Mouse (Mus musculus) thymus, postnatal 36 days (tissue): Measurements from ENCODE around the gene Scn2a.
A peak's percentile ranks its signal among the peaks of the same experiment; 100 is the strongest.

Source experiments
- DNase-seq, 2 experiments: peaks; one replicate each; pipeline ENCODE4 v3.0.0; 2022; ENCODE audit warnings: mixed read lengths in 2 of 2

Scn2a gene

GRCm38 (mm10) chr2:65620556-65621166, at the start of gene Scn2a:
Gene Scn2a (plus strand): TSS chr2:65620771.
- no peak for DNase-seq

GRCm38 (mm10) chr2:65587679-65588078, 32.9 kb upstream of the Scn2a start:
- DNase-seq, result no peak

- DNase-seq, result no peak
Measured at GRCm38 (mm10) chr2:65607813-65608212, 12.8 kb upstream of the Scn2a start.

- no peak for DNase-seq
Measured at GRCm38 (mm10) chr2:65611887-65612286, 8.7 kb upstream of the Scn2a start.

GRCm38 (mm10) chr2:65619781-65620180, 790 bp upstream of the Scn2a start:
- no peak for DNase-seq

GRCm38 (mm10) chr2:65621254-65621653, 683 bp downstream of the Scn2a start:
- no peak for DNase-seq

GRCm38 (mm10) chr2:65621838-65622237, 1.3 kb downstream of the Scn2a start:
- DNase-seq, result no peak

- DNase-seq, result no peak
Measured at GRCm38 (mm10) chr2:65652636-65653035, 32.1 kb downstream of the Scn2a start.

- no peak for DNase-seq
Measured at GRCm38 (mm10) chr2:65657031-65657430, 36.5 kb downstream of the Scn2a start.

GRCm38 (mm10) chr2:65658430-65658829, 37.9 kb downstream of the Scn2a start:
- DNase-seq, result no peak

GRCm38 (mm10) chr2:65663892-65664291, 43.3 kb downstream of the Scn2a start:
- no peak for DNase-seq

- no peak for DNase-seq
Measured at GRCm38 (mm10) chr2:65664481-65664880, 43.9 kb downstream of the Scn2a start.

GRCm38 (mm10) chr2:65665180-65665579, 44.6 kb downstream of the Scn2a start:
- DNase-seq, result no peak

- DNase-seq, result no peak
Measured at GRCm38 (mm10) chr2:65667590-65668436, 47.2 kb downstream of the Scn2a start.

- DNase-seq, result peak; percentile 5 to 17
Measured at GRCm38 (mm10) chr2:65668437-65669135, 48.0 kb downstream of the Scn2a start.

GRCm38 (mm10) chr2:65669561-65669960, 49.0 kb downstream of the Scn2a start:
- peak in 1 of 2 experiments; percentile 6 for DNase-seq

- DNase-seq, result no peak
Measured at GRCm38 (mm10) chr2:65670153-65670817, 49.7 kb downstream of the Scn2a start.

- DNase-seq, result no peak
Measured at GRCm38 (mm10) chr2:65679621-65680020, 59.0 kb downstream of the Scn2a start.

GRCm38 (mm10) chr2:65685151-65685550, 64.6 kb downstream of the Scn2a start:
- DNase-seq, result no peak

- no peak for DNase-seq
Measured at GRCm38 (mm10) chr2:65690456-65691184, 70.0 kb downstream of the Scn2a start.

GRCm38 (mm10) chr2:65694485-65694884, 73.9 kb downstream of the Scn2a start:
- no peak for DNase-seq

- DNase-seq, result no peak
Measured at GRCm38 (mm10) chr2:65695061-65695460, 74.5 kb downstream of the Scn2a start.
